Mouse (Mus musculus) NIH3T3 (cell line): ENCODE measurements around the gene Zeb2.

Source experiments
- DNase-seq: peaks from one replicate; pipeline ENCODE4 v3.0.0-alpha.2; 2012; ENCODE audit warnings: low read depth

The Zeb2 gene

GRCm38 (mm10) chr2:44981646-44982045 is 135.5 kb downstream of the Zeb2 start:
- no peak for DNase-seq

- DNase-seq: no peak
These were observed 138.0 kb downstream of the Zeb2 start for GRCm38 (mm10) chr2:44979042-44979721.

GRCm38 (mm10) chr2:44978038-44978437 is 139.2 kb downstream of the Zeb2 start:
- no peak for DNase-seq

GRCm38 (mm10) chr2:44977556-44977955 is 139.6 kb downstream of the Zeb2 start:
- DNase-seq: no peak

GRCm38 (mm10) chr2:44977051-44977450 is 140.1 kb downstream of the Zeb2 start:
- peak; percentile 77 for DNase-seq

GRCm38 (mm10) chr2:44976484-44976883 is 140.7 kb downstream of the Zeb2 start:
- peak; percentile 74 for DNase-seq

- no peak for DNase-seq
These were observed 143.4 kb downstream of the Zeb2 start for GRCm38 (mm10) chr2:44973828-44974227.

GRCm38 (mm10) chr2:44970087-44970646 is 147.0 kb downstream of the Zeb2 start:
- DNase-seq: no peak

GRCm38 (mm10) chr2:44969640-44970039 is 147.6 kb downstream of the Zeb2 start:
- no peak for DNase-seq

GRCm38 (mm10) chr2:44969226-44969625 is 148.0 kb downstream of the Zeb2 start:
- peak; percentile 91 for DNase-seq

GRCm38 (mm10) chr2:44965834-44966555 is 151.2 kb downstream of the Zeb2 start:
- peak; percentile 48 for DNase-seq

GRCm38 (mm10) chr2:44962620-44963019 is 154.6 kb downstream of the Zeb2 start:
- DNase-seq: no peak

- DNase-seq: peak; percentile 59
These were observed 156.0 kb downstream of the Zeb2 start for GRCm38 (mm10) chr2:44961192-44961591.

- DNase-seq: no peak
These were observed 156.6 kb downstream of the Zeb2 start for GRCm38 (mm10) chr2:44960561-44960960.

- no peak for DNase-seq
These were observed 159.8 kb downstream of the Zeb2 start for GRCm38 (mm10) chr2:44957329-44957797.

- peak; percentile 46 for DNase-seq
These were observed 161.0 kb downstream of the Zeb2 start for GRCm38 (mm10) chr2:44956232-44956631.

- no peak for DNase-seq
These were observed 161.7 kb downstream of the Zeb2 start for GRCm38 (mm10) chr2:44955506-44955905.

GRCm38 (mm10) chr2:44954180-44954579 is 163.0 kb downstream of the Zeb2 start:
- DNase-seq: no peak

- peak; percentile 64 for DNase-seq
These were observed 164.3 kb downstream of the Zeb2 start for GRCm38 (mm10) chr2:44952830-44953422.

- no peak for DNase-seq
These were observed 165.5 kb downstream of the Zeb2 start for GRCm38 (mm10) chr2:44951651-44952213.

GRCm38 (mm10) chr2:44944689-44945088 is 172.5 kb downstream of the Zeb2 start:
- no peak for DNase-seq
